Mouse (Mus musculus): ENCODE data around the gene Slc2a9. TPM values are rescaled to one million over a fixed set of nuclear protein-coding genes. Genes with fewer than 3 reads are reported as not detected.

Slc2a9 gene
- polyA plus RNA-seq, 1 experiment from 2014 or later = 0.62 TPM

- H3K36me3 ChIP-seq (ENCODE audit: control insufficient read depth, insufficient read depth, low read length) = no peaks in the 10 kb centered on the region
- TF ChIP-seq EP300 (optimal IDR thresholded peaks at IDR 0.05) (no peak), CTCF (IDR thresholded peaks at IDR 0.05; ENCODE audit: low read depth) (no peak)
- H3K27me3 ChIP-seq (ENCODE audit: control insufficient read depth, insufficient read depth, low read length) = no peaks in the 10 kb centered on the region
- ATAC-seq (ENCODE audit: low FRiP score, low TSS enrichment) = no peak
- H3K9me3 ChIP-seq (ENCODE audit: control insufficient read depth, low read length) = no peaks in the 10 kb centered on the region
- H3K27ac ChIP-seq (replicated peaks) = no peak overlapping the region
- no peak overlapping the region for H3K4me3 ChIP-seq (ENCODE audit: low read depth, low read length)
- WGBS = 88% methylated on average over 4 of the region's 4 CpGs
- H3K4me2 ChIP-seq (replicated peaks; ENCODE audit: low read depth) = no peak overlapping the region
- no peak overlapping the region for H3K9ac ChIP-seq (ENCODE audit: low read length)
- no peaks in the 10 kb centered on the region for H3K4me1 ChIP-seq (replicated peaks; ENCODE audit: control insufficient read depth, insufficient read depth)
- no peak for DNase-seq (ENCODE audit: low spot score)
These were observed 13.2 kb downstream of the Slc2a9 start for GRCm38 (mm10) chr5:38489739-38490138.

- Histone ChIP-seq H3K27me3 (ENCODE audit: control insufficient read depth, insufficient read depth, low read length) (no peaks in the 10 kb centered on the region), H3K36me3 (ENCODE audit: control insufficient read depth, insufficient read depth, low read length) (no peaks in the 10 kb centered on the region), H3K4me3 (ENCODE audit: low read depth, low read length) (no peak overlapping the region), H3K4me1 (replicated peaks; ENCODE audit: control insufficient read depth, insufficient read depth) (no peaks in the 10 kb centered on the region), H3K9ac (ENCODE audit: low read length) (no peak overlapping the region), H3K27ac (replicated peaks) (no peak overlapping the region), H3K9me3 (ENCODE audit: control insufficient read depth, low read length) (no peaks in the 10 kb centered on the region), H3K4me2 (replicated peaks; ENCODE audit: low read depth) (no peak overlapping the region)
- 73% methylated on average over 20 of the region's 20 CpGs for WGBS
- TF ChIP-seq EP300 (optimal IDR thresholded peaks at IDR 0.05) = no peak
- no peak for TF ChIP-seq CTCF (IDR thresholded peaks at IDR 0.05; ENCODE audit: low read depth)
- DNase-seq (ENCODE audit: low spot score) (no peak), ATAC-seq (ENCODE audit: low FRiP score, low TSS enrichment) (no peak)
These were observed 14.0 kb downstream of the Slc2a9 start for GRCm38 (mm10) chr5:38488673-38489615.

- Histone ChIP-seq H3K27ac (replicated peaks) (no peak overlapping the region), H3K4me2 (replicated peaks; ENCODE audit: low read depth) (no peak overlapping the region), H3K4me1 (replicated peaks; ENCODE audit: control insufficient read depth, insufficient read depth) (no peaks in the 10 kb centered on the region), H3K9me3 (ENCODE audit: control insufficient read depth, low read length) (no peaks in the 10 kb centered on the region), H3K27me3 (ENCODE audit: control insufficient read depth, insufficient read depth, low read length) (no peaks in the 10 kb centered on the region), H3K36me3 (ENCODE audit: control insufficient read depth, insufficient read depth, low read length) (no peaks in the 10 kb centered on the region), H3K4me3 (ENCODE audit: low read depth, low read length) (no peak overlapping the region), H3K9ac (ENCODE audit: low read length) (no peak overlapping the region)
- TF ChIP-seq CTCF (IDR thresholded peaks at IDR 0.05; ENCODE audit: low read depth) = no peak
- no peak for TF ChIP-seq EP300 (optimal IDR thresholded peaks at IDR 0.05)
- ATAC-seq (ENCODE audit: low FRiP score, low TSS enrichment) = no peak
- 43% methylated on average over 5 of the region's 6 CpGs for WGBS
- DNase-seq (ENCODE audit: low spot score) = no peak
These were observed 14.9 kb downstream of the Slc2a9 start for GRCm38 (mm10) chr5:38488026-38488425.

- WGBS = 78% methylated on average over 4 of the region's 4 CpGs
- Histone ChIP-seq H3K4me1 (replicated peaks; ENCODE audit: control insufficient read depth, insufficient read depth) (no peaks in the 10 kb centered on the region), H3K4me2 (replicated peaks; ENCODE audit: low read depth) (no peak overlapping the region), H3K9ac (ENCODE audit: low read length) (no peak overlapping the region), H3K27ac (replicated peaks) (no peak overlapping the region), H3K4me3 (ENCODE audit: low read depth, low read length) (no peak overlapping the region), H3K9me3 (ENCODE audit: control insufficient read depth, low read length) (no peaks in the 10 kb centered on the region), H3K27me3 (ENCODE audit: control insufficient read depth, insufficient read depth, low read length) (no peaks in the 10 kb centered on the region), H3K36me3 (ENCODE audit: control insufficient read depth, insufficient read depth, low read length) (no peaks in the 10 kb centered on the region)
- DNase-seq (ENCODE audit: low spot score) (no peak), ATAC-seq (ENCODE audit: low FRiP score, low TSS enrichment) (no peak)
- TF ChIP-seq CTCF (IDR thresholded peaks at IDR 0.05; ENCODE audit: low read depth) (no peak), EP300 (optimal IDR thresholded peaks at IDR 0.05) (no peak)
These were observed 15.7 kb downstream of the Slc2a9 start for GRCm38 (mm10) chr5:38487247-38487646.

GRCm38 (mm10) chr5:38485946-38486345 lies 17.0 kb downstream of the Slc2a9 start:
- no peaks in the 10 kb centered on the region for H3K36me3 ChIP-seq (ENCODE audit: control insufficient read depth, insufficient read depth, low read length)
- no peaks in the 10 kb centered on the region for H3K4me1 ChIP-seq (replicated peaks; ENCODE audit: control insufficient read depth, insufficient read depth)
- H3K4me3 ChIP-seq (ENCODE audit: low read depth, low read length) = no peak overlapping the region
- DNase-seq (ENCODE audit: low spot score) (no peak), ATAC-seq (ENCODE audit: low FRiP score, low TSS enrichment) (no peak)
- H3K27me3 ChIP-seq (ENCODE audit: control insufficient read depth, insufficient read depth, low read length) = no peaks in the 10 kb centered on the region
- H3K9ac ChIP-seq (ENCODE audit: low read length) = no peak overlapping the region
- WGBS = 66% methylated on average over 4 of the region's 4 CpGs
- H3K9me3 ChIP-seq (ENCODE audit: control insufficient read depth, low read length) = no peaks in the 10 kb centered on the region
- no peak overlapping the region for H3K27ac ChIP-seq (replicated peaks)
- H3K4me2 ChIP-seq (replicated peaks; ENCODE audit: low read depth) = no peak overlapping the region
- TF ChIP-seq CTCF (IDR thresholded peaks at IDR 0.05; ENCODE audit: low read depth) (no peak), EP300 (optimal IDR thresholded peaks at IDR 0.05) (no peak)

GRCm38 (mm10) chr5:38483518-38484110 lies 19.3 kb downstream of the Slc2a9 start:
- no peaks in the 10 kb centered on the region for H3K4me1 ChIP-seq (replicated peaks; ENCODE audit: control insufficient read depth, insufficient read depth)
- TF ChIP-seq CTCF (IDR thresholded peaks at IDR 0.05; ENCODE audit: low read depth) = no peak
- no peak for TF ChIP-seq EP300 (optimal IDR thresholded peaks at IDR 0.05)
- H3K4me3 ChIP-seq (ENCODE audit: low read depth, low read length) = no peak overlapping the region
- DNase-seq (ENCODE audit: low spot score) (no peak), ATAC-seq (ENCODE audit: low FRiP score, low TSS enrichment) (no peak)
- H3K27ac ChIP-seq (replicated peaks) = no peak overlapping the region
- no peaks in the 10 kb centered on the region for H3K9me3 ChIP-seq (ENCODE audit: control insufficient read depth, low read length)
- H3K4me2 ChIP-seq (replicated peaks; ENCODE audit: low read depth) = no peak overlapping the region
- H3K36me3 ChIP-seq (ENCODE audit: control insufficient read depth, insufficient read depth, low read length) = no peaks in the 10 kb centered on the region
- H3K9ac ChIP-seq (ENCODE audit: low read length) = no peak overlapping the region
- H3K27me3 ChIP-seq (ENCODE audit: control insufficient read depth, insufficient read depth, low read length) = no peaks in the 10 kb centered on the region
- WGBS = 59% methylated on average over 7 of the region's 7 CpGs
